Mouse (Mus musculus) CH12.LX (cell line): ENCODE results near the gene Tmprss15. TPM values are rescaled to one million over a fixed set of nuclear protein-coding genes. Genes with fewer than 3 reads are reported as not detected.

Source experiments
- DNase-seq: peaks from one replicate; pipeline ENCODE4 v3.0.0-alpha.2; 2013; ENCODE audit errors: extremely low read depth
- H3K27ac ChIP-seq: 2 replicates; pipeline ENCODE4 v1.5.1; 2012; ENCODE audit warnings: low read depth, mild to moderate bottlenecking, control low read depth, moderate library complexity; ENCODE audit not compliant: insufficient read depth
- H3K27me3 ChIP-seq: replicated peaks from 2 replicates; pipeline ENCODE3; 2012; ENCODE audit warnings: inconsistent platforms
- H3K36me3 ChIP-seq, 2 experiments: replicated peaks in 1 of 2; 2 replicates each; pipeline versions ENCODE3 to v1.6.1; 2012; ENCODE audit warnings: inconsistent platforms in 1 of 2, low read length in 1 of 2, mild to moderate bottlenecking in 1 of 2, mixed read lengths in 1 of 2, moderate library complexity in 1 of 2; ENCODE audit not compliant: control insufficient read depth in 1 of 2, insufficient read depth in 1 of 2
- H3K4me1 ChIP-seq, 2 experiments: 2 replicates each; pipeline ENCODE4 v1.6.1; 2012; ENCODE audit warnings: inconsistent platforms in 1 of 2, moderate library complexity in 1 of 2; ENCODE audit not compliant: insufficient read depth in 2 of 2, control insufficient read depth in 1 of 2
- H3K4me2 ChIP-seq: 2 replicates; pipeline ENCODE4 v1.6.1; 2012; ENCODE audit warnings: low read depth, mild to moderate bottlenecking, control low read depth; ENCODE audit not compliant: poor library complexity, insufficient read depth, severe bottlenecking
- H3K4me3 ChIP-seq, 3 experiments: fragments of 150-350 bp in 1 of 3; sonication (generic) in 1 of 3; replicated peaks in 1 of 3; 2 replicates each; pipeline versions ENCODE3 to v1.5.1; 2011 to 2012; ENCODE audit warnings: low read depth in 2 of 3, low read length in 2 of 3, mild to moderate bottlenecking in 2 of 3, moderate library complexity in 2 of 3, control low read depth in 1 of 3, improper control_type of control experiment in 1 of 3, inconsistent platforms in 1 of 3, mixed read lengths in 1 of 3; ENCODE audit not compliant: poor library complexity in 1 of 3
- H3K79me2 ChIP-seq: replicated peaks from 2 replicates; pipeline ENCODE4 v1.6.1; 2012; ENCODE audit warnings: mild to moderate bottlenecking, moderate library complexity; ENCODE audit not compliant: control insufficient read depth, poor library complexity, insufficient read depth, severe bottlenecking; ENCODE audit errors: extremely low read depth
- H3K9ac ChIP-seq: 2 replicates; pipeline ENCODE4 v1.6.1; 2012; ENCODE audit warnings: low read depth, mild to moderate bottlenecking, control low read depth, moderate library complexity; ENCODE audit not compliant: insufficient read depth
- H3K9me3 ChIP-seq: replicated peaks from 2 replicates; pipeline ENCODE3; 2012; ENCODE audit warnings: low read length, inconsistent platforms, mixed read lengths
- CTCF ChIP-seq, 2 experiments: IDR thresholded peaks in 1 of 2; conservative IDR thresholded peaks in 1 of 2; 2 replicates each; pipeline ENCODE4 v1.5.1; 2011 to 2012; ENCODE audit warnings: low read depth in 2 of 2, low read length in 2 of 2, improper control_type of control experiment in 1 of 2, inconsistent platforms in 1 of 2, mild to moderate bottlenecking in 1 of 2, moderate library complexity in 1 of 2
- E2F4 ChIP-seq: IDR thresholded peaks from 2 replicates; pipeline ENCODE4 v1.6.1; 2011; ENCODE audit warnings: low read depth, low read length, improper control_type of control experiment; ENCODE audit not compliant: insufficient replicate concordance
- EP300 ChIP-seq: IDR thresholded peaks from 2 replicates; pipeline ENCODE4 v1.6.1; 2011; ENCODE audit warnings: low read length, improper control_type of control experiment
- ETS1 ChIP-seq: conservative IDR thresholded peaks from 2 replicates; pipeline ENCODE4 v1.6.1; 2012; ENCODE audit warnings: low read depth, mild to moderate bottlenecking, inconsistent platforms, low read length, improper control_type of control experiment, moderate library complexity
- HCFC1 ChIP-seq: IDR thresholded peaks from 2 replicates; pipeline ENCODE4 v1.6.1; 2012; ENCODE audit warnings: low read depth, mild to moderate bottlenecking, inconsistent platforms, low read length, improper control_type of control experiment
- IRF4 ChIP-seq: IDR thresholded peaks from 2 replicates; pipeline ENCODE4 v1.6.1; 2014; ENCODE audit warnings: low read depth, mild to moderate bottlenecking, inconsistent platforms, low read length, improper control_type of control experiment
- JUN ChIP-seq: IDR thresholded peaks from 2 replicates; pipeline ENCODE4 v1.6.1; 2011; ENCODE audit warnings: low read depth, mild to moderate bottlenecking, low read length, improper control_type of control experiment, moderate library complexity; ENCODE audit not compliant: insufficient read depth
- JUND ChIP-seq: conservative IDR thresholded peaks from 2 replicates; pipeline ENCODE4 v1.6.1; 2011; ENCODE audit warnings: low read depth, low read length, improper control_type of control experiment
- KAT2A ChIP-seq: IDR thresholded peaks from 2 replicates; pipeline ENCODE4 v1.6.1; 2012; ENCODE audit warnings: low read length, improper control_type of control experiment, inconsistent platforms; ENCODE audit not compliant: insufficient replicate concordance
- MAX ChIP-seq: IDR thresholded peaks from 2 replicates; pipeline ENCODE4 v1.6.1; 2011; ENCODE audit warnings: low read length, improper control_type of control experiment
- MXI1 ChIP-seq: IDR thresholded peaks from 2 replicates; pipeline ENCODE4 v1.6.1; 2011; ENCODE audit warnings: mild to moderate bottlenecking, low read depth, low read length, improper control_type of control experiment
- NELFE ChIP-seq: IDR thresholded peaks from 2 replicates; pipeline ENCODE4 v1.6.1; 2011; ENCODE audit warnings: low read depth, low read length, improper control_type of control experiment
- POLR2AphosphoS2 ChIP-seq: IDR thresholded peaks from 2 replicates; pipeline ENCODE4 v1.6.1; 2011; ENCODE audit warnings: low read depth, low read length, improper control_type of control experiment
- RAD21 ChIP-seq: IDR thresholded peaks from 2 replicates; pipeline ENCODE4 v1.6.1; 2011; ENCODE audit warnings: low read depth, mild to moderate bottlenecking, low read length, improper control_type of control experiment, moderate library complexity
- RCOR1 ChIP-seq: conservative IDR thresholded peaks from 2 replicates; pipeline ENCODE4 v1.6.1; 2012; ENCODE audit warnings: low read depth, mild to moderate bottlenecking, inconsistent platforms, low read length, improper control_type of control experiment
- ZC3H11A ChIP-seq: IDR thresholded peaks from 2 replicates; pipeline ENCODE4 v1.6.1; 2012; ENCODE audit warnings: low read depth, mild to moderate bottlenecking, inconsistent platforms, low read length, improper control_type of control experiment
- ZNF384 ChIP-seq: IDR thresholded peaks from 2 replicates; pipeline ENCODE4 v1.6.1; 2012; ENCODE audit warnings: low read depth, low read length, improper control_type of control experiment, inconsistent platforms
- dilution Hi-C: fragments of 300-500 bp; cut with MboI; formaldehyde crosslinking; loops from 2 replicates; pipeline ENCODE4 v1.14.3; 2020; ENCODE audit warnings: low sequenced_read_pairs; ENCODE audit not compliant: extremely low pct_unique_long_range_greater_than_20kb, extremely low pct_ligation_motif_present
- in situ Hi-C: fragments of 300-500 bp; cut with MboI; formaldehyde crosslinking; loops from 3 replicates; pipeline ENCODE4 v1.14.3; 2019; ENCODE audit warnings: low sequenced_read_pairs, low pct_ligation_motif_present, low pct_unique_long_range_greater_than_20kb, mixed read lengths
- polyA plus RNA-seq: library from polyadenylated mRNA; unstranded; fragments of >175 nt; gene quantifications from 2 replicates; pipeline ENCODE4 v1.2.1, GENCODE M21; 2012; ENCODE audit warnings: low read depth; ENCODE audit not compliant: insufficient read length
- total RNA-seq, 2 experiments: library from RNA; depleted of rRNA; stranded (reverse); fragments of 300-350 nt in 1 of 2; fragments of >200 nt in 1 of 2; gene quantifications; 2 replicates each; pipeline ENCODE4 v1.2.3; 2012 to 2014

Tmprss15 gene
- total and polyA plus RNA-seq, 3 experiments, result not detected

- dilution Hi-C loops, result no loop called here
- no peak within 1 kb of the TSS for H3K9ac ChIP-seq
- no peak for DNase-seq
- TF ChIP-seq CTCF (conservative IDR thresholded peaks at IDR 0.05 in 1 of 2, IDR thresholded peaks at IDR 0.05 in 1 of 2; ENCODE audit: low read depth in 2 of 2, low read length in 2 of 2) (no peak), KAT2A (no peak), JUND (no peak), EP300 (no peak), ETS1 (no peak), ZNF384 (no peak), MXI1 (no peak), ZC3H11A (no peak), E2F4 (no peak), NELFE (no peak), HCFC1 (no peak)
- TF ChIP-seq, all 38 proteins: peak for 0
- no peak within 1 kb of the TSS for H3K27ac ChIP-seq
- peaks cover 35% of the 10 kb centered on the region for H3K9me3 ChIP-seq
- no peaks in the 10 kb centered on the region for H3K36me3 ChIP-seq
- H3K4me2 ChIP-seq, result no peak within 1 kb of the TSS
- in situ Hi-C loops, result no loop called here
- no peaks in the 10 kb centered on the region for H3K27me3 ChIP-seq
- H3K79me2 ChIP-seq, result no peaks in the 10 kb centered on the region
- H3K4me1 ChIP-seq, result no peaks in the 10 kb centered on the region
- H3K4me3 ChIP-seq, result no peak within 1 kb of the TSS
Observed at GRCm38 (mm10) chr16:78930382-78931286, 160.3 kb downstream of the Tmprss15 start, which contains the start of gene Chodl. Gene Chodl (plus strand): TSS chr16:78930948.

DNA sequence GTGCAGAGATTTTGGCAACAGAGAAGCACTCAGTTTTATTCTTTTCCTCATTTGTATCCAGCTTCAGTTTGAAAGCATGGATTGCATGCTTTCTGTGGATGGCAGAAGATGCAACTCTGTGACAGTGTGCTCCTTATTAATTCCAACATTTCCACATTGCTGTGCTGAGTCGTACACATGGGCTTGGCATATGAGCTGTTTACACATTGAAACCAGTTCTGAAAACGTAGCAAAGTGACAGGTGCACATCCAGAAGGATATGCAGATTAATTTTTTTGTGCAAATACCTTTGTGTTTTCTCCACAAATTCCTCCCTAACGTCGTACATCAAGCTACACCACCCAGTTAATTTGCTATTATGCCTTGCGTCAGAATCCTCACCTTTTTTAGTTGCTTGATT lies 168.3 kb downstream of the Tmprss15 start:
- Histone ChIP-seq H3K4me1 (no peaks in the 10 kb centered on the region), H3K4me2 (no peak overlapping the region), H3K79me2 (no peaks in the 10 kb centered on the region), H3K4me3 (no peak overlapping the region)
- no peak for TF ChIP-seq ZC3H11A
- no peak for TF ChIP-seq JUN
- TF ChIP-seq ZNF384, result no peak
- no peak for TF ChIP-seq ETS1
- TF ChIP-seq E2F4, result no peak
- no peak for TF ChIP-seq MAX
- no peak for TF ChIP-seq RCOR1
- no peak for TF ChIP-seq RAD21
- no peak for TF ChIP-seq IRF4
- TF ChIP-seq POLR2AphosphoS2, result no peak
- TF ChIP-seq, all 38 proteins: peak for 0
- dilution Hi-C loops (no loop called here), in situ Hi-C loops (no loop called here)
- no peak overlapping the region for H3K27ac ChIP-seq
- no peaks in the 10 kb centered on the region for H3K36me3 ChIP-seq
- no peak overlapping the region for H3K9ac ChIP-seq
- no peaks in the 10 kb centered on the region for H3K27me3 ChIP-seq
- DNase-seq, result no peak
- H3K9me3 ChIP-seq, result peaks cover 24% of the 10 kb centered on the region

Other genes with a start within 250 kb of the Tmprss15 start
- not detected in 2 replicates for gene Chodl, start 160.1 kb downstream of the Tmprss15 start, total RNA-seq (2012; rRNA removed)
- gene Chodl, start 160.1 kb downstream of the Tmprss15 start, total RNA-seq (2014; rRNA removed), result not detected in 2 replicates
- gene Chodl, start 160.1 kb downstream of the Tmprss15 start, polyA plus RNA-seq, result not detected in 2 replicates